Mouse (Mus musculus) layer of hippocampus, adult 2 months (tissue): ENCODE measurements around the gene Nfkbiz. TPM values are rescaled to one million over a fixed set of nuclear protein-coding genes. Genes with fewer than 3 reads are reported as not detected.
"Not testable (repeated sequence)": the region's sequence is repeated elsewhere in the genome, so short reads cannot be mapped to it uniquely, and the experiment has no call there.

Source experiments
- DNase-seq, 2 experiments: peaks; one replicate each; pipeline ENCODE4 v3.0.0; 2022; ENCODE audit warnings: low spot score in 2 of 2
- H3K27ac ChIP-seq: fragments of 200-600 bp; 2 replicates; pipeline ENCODE4 v1.8.1; 2022
- H3K4me3 ChIP-seq: fragments of 200-600 bp; 2 replicates; pipeline ENCODE4 v1.8.1; 2022; ENCODE audit warnings: mild to moderate bottlenecking
- CTCF ChIP-seq: fragments of 200-600 bp; conservative IDR thresholded peaks from 2 replicates; pipeline ENCODE4 v1.8.1; 2022; ENCODE audit warnings: antibody characterized with exemption, mild to moderate bottlenecking, moderate library complexity
- long read RNA-seq, 2 experiments: library from polyadenylated mRNA; stranded (forward); transcript quantifications; one replicate each; pipeline ENCODE4 v2.0.0; 2021; ENCODE audit warnings: borderline mapping rate in 2 of 2
- total RNA-seq, 2 experiments: library from RNA; stranded (reverse); gene quantifications; 2 replicates each; pipeline ENCODE4 v1.2.3; 2021

The Nfkbiz gene
- 1 to 10 TPM; 5.9 to 8.5 TPM for total RNA-seq
- long read RNA-seq, experiment 1, partial matches to known transcripts, result 1 of 5 reads
- long read RNA-seq, experiment 1, other reads (novel, unspliced or antisense), result 3 of 5 reads
- long read RNA-seq, experiment 2, partial matches to known transcripts, result 1 of 5 reads
- long read RNA-seq, experiment 2, other reads (novel, unspliced or antisense), result 1 of 5 reads

GRCm38 (mm10) chr16:55838510-55839474 lies at the start of gene Nfkbiz:
TSS of gene Nfkbiz (minus strand) at chr16:55838899.
- Histone ChIP-seq H3K27ac (peak within 1 kb of the TSS; percentile 97), H3K4me3 (peak within 1 kb of the TSS; percentile 72)
- peak; percentile 48 to 74 for DNase-seq
- no peak for TF ChIP-seq CTCF

- H3K4me3 ChIP-seq, result no peak overlapping the region
- TF ChIP-seq CTCF, result peak; percentile 74
- H3K27ac ChIP-seq, result no peak overlapping the region
- no peak for DNase-seq
Observed at GRCm38 (mm10) chr16:55887814-55888583, 49.3 kb upstream of the Nfkbiz start.

- no peak for TF ChIP-seq CTCF
- DNase-seq, result no peak
- Histone ChIP-seq H3K27ac (no peak overlapping the region), H3K4me3 (no peak overlapping the region)
Observed at GRCm38 (mm10) chr16:55884246-55884645, 45.5 kb upstream of the Nfkbiz start.

- no peak for TF ChIP-seq CTCF
- no peak for DNase-seq
- no peak overlapping the region for H3K27ac ChIP-seq
Observed at GRCm38 (mm10) chr16:55876025-55876424, 37.3 kb upstream of the Nfkbiz start.

GRCm38 (mm10) chr16:55863832-55864231 lies 25.1 kb upstream of the Nfkbiz start:
- Histone ChIP-seq H3K27ac (no peak overlapping the region), H3K4me3 (no peak overlapping the region)
- no peak for DNase-seq
- TF ChIP-seq CTCF, result no peak

More at GRCm38 (mm10) chr16:55876025-55876424, 37.3 kb upstream of the Nfkbiz start:
- H3K4me3 ChIP-seq, result no peak overlapping the region

- peak overlapping the region; percentile 35 for H3K4me3 ChIP-seq
- peak; percentile 97 for TF ChIP-seq CTCF
- no peak overlapping the region for H3K27ac ChIP-seq
- DNase-seq, result peak; percentile 69 to 71
Observed at GRCm38 (mm10) chr16:55863149-55863815, 24.6 kb upstream of the Nfkbiz start.

GRCm38 (mm10) chr16:55861104-55861503 lies 22.4 kb upstream of the Nfkbiz start:
- H3K4me3 ChIP-seq, result no peak overlapping the region
- no peak for DNase-seq
- H3K27ac ChIP-seq, result no peak overlapping the region
- TF ChIP-seq CTCF, result no peak

- not testable (repeated sequence) for H3K27ac ChIP-seq, DNase-seq, H3K4me3 ChIP-seq
Observed at GRCm38 (mm10) chr16:55859421-55859820, 20.7 kb upstream of the Nfkbiz start.

GRCm38 (mm10) chr16:55858465-55858864 lies 19.8 kb upstream of the Nfkbiz start:
- peak; percentile 87 for TF ChIP-seq CTCF
- H3K4me3 ChIP-seq, result no peak overlapping the region
- DNase-seq, result peak; percentile 46 to 68

GRCm38 (mm10) chr16:55852943-55853727 lies 14.4 kb upstream of the Nfkbiz start:
- no peak overlapping the region for H3K27ac ChIP-seq
- peak; percentile 71 to 84 for DNase-seq
- TF ChIP-seq CTCF, result peak; percentile 93
- H3K4me3 ChIP-seq, result no peak overlapping the region

More at GRCm38 (mm10) chr16:55858465-55858864, 19.8 kb upstream of the Nfkbiz start:
- H3K27ac ChIP-seq, result no peak overlapping the region

- TF ChIP-seq CTCF, result no peak
- no peak for DNase-seq
- H3K27ac ChIP-seq, result no peak overlapping the region
- no peak overlapping the region for H3K4me3 ChIP-seq
Observed at GRCm38 (mm10) chr16:55852515-55852914, 13.8 kb upstream of the Nfkbiz start.
